Mouse (Mus musculus) lung, adult 18-20 months (tissue): ENCODE measurements around the gene Ift46.

Experiments used
- DNase-seq, 2 experiments: peaks; one replicate each; pipeline ENCODE4 v3.0.0; 2022; ENCODE audit warnings: mixed read lengths in 2 of 2

Ift46 gene

GRCm38 (mm10) chr9:44810316-44810715 is 42.6 kb downstream of the Ift46 start:
- DNase-seq, result peak in 1 of 2 experiments; percentile 33

GRCm38 (mm10) chr9:44814179-44814578 is 46.5 kb downstream of the Ift46 start:
- no peak for DNase-seq

DNA sequence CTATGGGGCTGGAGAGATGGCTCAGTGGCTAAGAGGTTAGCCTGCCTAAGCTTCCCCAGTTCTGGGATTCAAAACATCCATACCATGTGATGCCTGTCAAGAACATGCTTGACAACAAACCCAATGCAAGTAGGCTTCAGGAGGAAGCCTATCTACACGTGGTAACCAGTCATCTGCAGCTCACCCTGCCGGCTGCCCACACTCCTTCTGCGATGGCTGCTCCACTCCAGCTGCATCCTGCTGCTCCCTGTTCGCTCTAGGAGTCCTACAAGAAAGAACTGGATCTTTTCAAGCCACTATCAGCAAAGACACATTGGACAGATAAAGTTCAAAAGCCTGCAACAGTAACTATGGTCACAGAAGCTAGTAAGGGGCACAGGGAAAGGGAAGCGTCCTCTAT is 49.8 kb downstream of the Ift46 start:
- no peak for DNase-seq

GRCm38 (mm10) chr9:44819920-44820827 is 52.5 kb downstream of the Ift46 start:
- DNase-seq, result no peak

DNA sequence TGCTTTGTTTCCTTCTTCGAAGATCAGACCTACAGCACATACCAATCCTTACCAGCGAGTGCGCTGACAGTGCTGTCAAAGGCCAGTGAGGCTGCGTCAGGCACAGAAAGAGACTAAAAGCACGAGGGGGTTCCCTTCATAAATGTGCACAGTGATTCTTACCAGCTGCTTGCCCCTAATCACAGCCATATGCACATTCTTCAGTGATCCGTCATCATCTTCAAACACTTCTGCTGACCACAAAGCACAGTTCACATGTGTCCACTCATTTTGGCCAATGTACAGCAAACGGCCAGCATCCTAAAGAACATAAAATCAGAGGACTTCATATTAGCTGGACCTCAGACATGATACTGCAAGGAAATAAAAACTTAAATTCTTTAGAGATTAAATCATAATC is 59.0 kb downstream of the Ift46 start:
- DNase-seq, result no peak

DNA sequence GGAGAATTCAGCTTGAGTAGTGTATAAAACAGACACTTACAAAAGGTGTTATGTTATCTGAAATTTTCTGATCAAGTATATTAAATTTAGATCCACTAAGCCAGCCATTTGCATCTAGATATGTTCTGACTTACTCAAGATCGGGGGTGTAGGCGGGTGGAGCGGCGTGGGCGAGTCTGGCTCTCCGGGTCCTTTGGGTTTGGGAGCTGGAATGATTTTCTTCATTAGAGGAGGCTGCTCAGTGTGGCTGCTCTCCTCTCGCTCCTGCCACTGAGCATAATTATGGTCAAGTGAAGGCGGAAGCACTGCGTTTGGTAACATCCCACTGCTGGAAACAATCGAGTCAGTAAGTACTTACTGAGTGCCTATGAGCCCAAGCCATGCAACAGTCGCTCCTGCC is 61.2 kb downstream of the Ift46 start:
- DNase-seq, result no peak

DNA sequence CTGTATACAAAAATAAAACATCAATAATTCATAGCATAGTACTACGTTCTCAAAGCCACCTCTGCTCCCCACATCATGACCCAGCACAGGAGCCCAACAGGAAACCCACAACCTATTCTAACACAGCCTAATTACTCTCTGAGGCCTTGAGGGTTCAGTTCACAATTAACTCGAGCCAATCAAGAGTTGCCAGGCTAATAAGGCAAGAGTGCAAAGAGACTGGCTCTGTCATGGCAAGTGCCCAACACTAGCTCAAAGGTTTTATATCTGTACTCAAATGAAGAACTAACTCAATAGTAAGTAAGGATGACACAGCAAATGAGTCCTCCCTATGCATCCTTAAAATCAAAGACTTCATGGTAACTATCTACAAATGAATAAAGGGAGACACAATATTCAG is 62.8 kb downstream of the Ift46 start:
- no peak for DNase-seq

GRCm38 (mm10) chr9:44832356-44832755 is 64.6 kb downstream of the Ift46 start:
- peak in 1 of 2 experiments; percentile 43 for DNase-seq

GRCm38 (mm10) chr9:44836439-44836838 is 68.7 kb downstream of the Ift46 start:
- peak; percentile 64 to 73 for DNase-seq

DNA sequence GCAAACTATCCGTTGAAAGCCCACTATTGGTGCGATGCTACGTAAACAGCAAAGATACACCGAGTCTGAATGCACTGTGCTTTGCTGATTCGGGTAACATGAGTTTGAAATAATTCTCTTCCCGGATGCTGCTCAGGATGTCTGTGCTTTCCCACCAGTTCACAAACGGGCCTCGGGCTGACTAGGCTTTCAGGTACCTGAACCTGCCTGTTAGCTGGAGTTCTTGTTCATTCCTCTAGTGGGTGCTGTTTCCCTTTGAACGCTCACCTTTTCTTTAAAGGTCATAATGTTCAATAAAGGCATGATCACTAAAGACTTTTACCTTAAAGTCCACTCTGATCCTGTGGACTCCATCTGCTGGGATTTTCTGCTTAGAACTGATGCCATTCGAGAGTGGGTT is 73.5 kb downstream of the Ift46 start:
- DNase-seq, result peak in 1 of 2 experiments; percentile 28
